Mouse (Mus musculus): Measurements from ENCODE around the gene Ift22. TPM values are rescaled to one million over a fixed set of nuclear protein-coding genes. Genes with fewer than 3 reads are reported as not detected.
A peak's percentile ranks its signal among the peaks of the same experiment; 100 is the strongest.
"Not testable (repeated sequence)": the region's sequence is repeated elsewhere in the genome, so short reads cannot be mapped to it uniquely, and the experiment has no call there.

Ift22 gene
- total RNA-seq, 2 experiments from 2014 or later, result 82.1 to 84.3 TPM

DNA sequence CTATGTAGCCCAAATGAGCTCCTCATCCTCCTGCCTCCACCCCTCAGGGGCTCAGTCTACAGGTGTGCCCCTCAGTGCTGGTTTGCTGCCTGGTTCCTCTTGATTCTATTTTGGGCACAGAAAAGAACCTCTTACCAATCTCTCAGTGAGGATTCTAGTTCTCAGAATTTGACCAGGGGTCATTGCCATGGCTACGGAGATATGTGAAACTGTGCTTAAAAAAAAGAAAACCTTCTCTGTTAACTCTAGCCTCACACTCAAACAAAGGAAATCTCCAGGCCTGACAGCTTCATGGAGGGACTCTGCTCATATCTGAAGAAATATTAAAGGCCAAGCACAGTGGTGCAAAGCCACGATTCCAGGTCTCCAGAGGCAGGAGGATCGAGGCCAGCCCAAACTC is 34.8 kb downstream of the Ift22 start:
- no peak for DNase-seq (ENCODE audit: extremely low spot score in 1 of 2, low spot score in 1 of 2)

DNA sequence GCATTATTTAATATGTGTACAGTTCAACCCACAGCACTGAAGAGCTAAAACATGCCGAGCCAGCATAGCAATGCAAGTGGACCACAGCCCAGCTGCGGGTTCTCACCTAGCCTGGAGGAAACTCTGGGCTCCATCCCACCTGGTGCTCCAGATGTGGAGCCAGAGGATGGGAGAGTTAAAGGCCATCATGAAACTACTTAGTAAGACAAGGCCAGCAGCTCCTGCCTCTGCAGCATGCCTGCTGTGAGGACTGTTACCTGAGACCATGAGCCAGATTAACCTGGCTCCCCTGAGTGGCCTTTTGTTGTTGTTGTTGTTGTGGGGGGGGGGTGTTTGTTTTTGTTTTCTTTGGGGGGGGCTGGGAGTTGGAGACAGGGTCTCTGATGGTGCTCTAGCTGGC is 35.4 kb downstream of the Ift22 start:
- no peak for DNase-seq (ENCODE audit: extremely low spot score in 1 of 2, low spot score in 1 of 2)

DNA sequence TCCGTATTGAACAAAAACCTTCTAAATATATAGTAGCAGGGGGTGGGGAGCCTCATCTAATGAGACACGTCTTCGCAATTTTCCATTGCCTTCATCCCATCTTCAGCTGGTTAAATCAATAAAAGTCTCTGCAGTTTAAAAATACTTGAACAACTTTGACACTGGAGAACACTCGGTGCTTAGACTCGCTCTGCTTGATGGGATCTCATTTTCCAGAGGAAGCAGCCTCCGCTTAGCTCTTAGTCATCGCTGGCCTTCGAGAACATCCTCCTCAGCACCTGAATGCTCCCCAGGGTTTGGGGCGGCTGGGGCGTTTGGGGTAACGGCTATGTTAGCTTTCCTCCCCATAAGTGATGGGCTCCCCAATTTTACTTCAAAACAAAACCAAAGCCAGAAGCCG is 37.1 kb downstream of the Ift22 start:
- no peak for DNase-seq (ENCODE audit: extremely low spot score in 1 of 2, low spot score in 1 of 2)

DNA sequence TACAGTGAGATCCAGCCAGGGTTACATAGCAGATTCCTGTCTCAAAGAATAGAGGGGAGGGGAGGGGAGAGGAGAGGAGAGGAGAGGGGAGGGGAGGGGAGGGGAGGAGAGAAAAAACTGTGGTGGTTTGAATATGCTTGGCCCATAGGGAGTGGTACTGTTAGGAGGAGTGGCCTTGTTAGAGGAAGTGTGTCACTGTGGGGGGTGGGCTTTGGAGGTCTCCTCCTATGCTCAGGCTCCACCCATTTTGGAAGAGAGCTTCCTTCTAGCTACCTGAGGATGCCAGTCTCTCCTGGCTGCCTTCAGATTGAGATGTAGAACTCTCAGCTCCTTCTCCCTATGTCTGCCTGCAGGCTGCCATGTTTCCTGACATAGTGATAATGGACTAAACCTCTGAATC is 39.9 kb downstream of the Ift22 start:
- DNase-seq (ENCODE audit: extremely low spot score in 1 of 2, low spot score in 1 of 2), result no peak

DNA sequence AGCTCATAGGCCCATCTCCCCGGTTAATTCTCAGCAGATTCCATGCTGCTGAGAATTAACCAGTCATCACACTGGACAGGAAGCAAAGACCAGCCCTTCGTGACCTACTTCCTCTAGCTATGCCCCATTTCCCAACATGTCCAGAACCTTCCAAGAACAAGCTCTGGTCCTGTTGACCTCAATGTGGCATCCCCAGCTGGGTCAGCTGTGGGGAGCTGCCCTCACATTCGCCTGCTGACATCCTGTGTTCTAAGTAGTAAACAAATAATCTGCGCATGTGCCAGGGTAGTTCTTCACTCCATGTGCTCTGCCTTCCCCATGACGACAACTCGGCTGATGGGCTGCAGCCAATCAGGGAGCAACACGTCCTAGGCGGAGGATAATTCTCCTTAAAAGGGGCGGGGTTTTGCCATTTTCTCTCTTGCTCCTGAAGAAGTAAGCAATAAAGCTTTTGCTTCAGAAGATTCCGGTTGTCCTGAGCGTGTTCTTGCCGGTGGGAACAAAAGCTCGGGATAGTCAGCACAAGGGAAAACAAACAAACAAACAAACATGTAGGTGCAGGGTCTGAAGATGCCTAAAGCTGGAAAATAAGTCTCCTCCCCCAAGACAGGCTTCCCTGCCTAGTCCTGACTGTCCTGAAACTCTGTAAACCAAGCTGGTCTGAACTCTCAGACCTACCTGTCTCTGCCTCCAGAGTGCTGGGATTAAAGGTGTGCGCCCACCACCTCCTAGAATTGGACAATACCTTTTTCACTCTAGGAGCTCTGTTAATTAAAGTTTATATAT is 41.8 kb downstream of the Ift22 start:
- DNase-seq (ENCODE audit: extremely low spot score in 1 of 2, low spot score in 1 of 2), result not testable (repeated sequence)

DNA sequence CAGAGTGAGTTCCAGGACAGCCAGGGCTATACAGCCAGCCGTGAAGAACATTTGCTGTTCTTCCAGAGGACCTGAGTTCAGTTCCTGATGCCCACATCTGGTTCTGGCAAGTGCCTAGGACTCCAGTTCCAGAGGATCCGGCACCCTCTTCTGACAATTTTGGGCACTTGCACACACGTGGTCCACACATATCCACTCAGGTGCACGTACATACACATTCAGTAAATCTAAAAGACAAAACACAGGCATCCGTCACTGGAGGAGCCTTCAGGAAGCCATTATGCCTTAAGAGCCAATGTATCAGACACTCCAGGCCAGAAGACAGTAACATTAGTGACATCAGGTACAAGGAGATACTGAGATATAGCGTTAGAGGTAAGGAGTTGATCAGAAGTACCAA is 42.6 kb downstream of the Ift22 start:
- no peak for DNase-seq (ENCODE audit: extremely low spot score in 1 of 2, low spot score in 1 of 2)

DNA sequence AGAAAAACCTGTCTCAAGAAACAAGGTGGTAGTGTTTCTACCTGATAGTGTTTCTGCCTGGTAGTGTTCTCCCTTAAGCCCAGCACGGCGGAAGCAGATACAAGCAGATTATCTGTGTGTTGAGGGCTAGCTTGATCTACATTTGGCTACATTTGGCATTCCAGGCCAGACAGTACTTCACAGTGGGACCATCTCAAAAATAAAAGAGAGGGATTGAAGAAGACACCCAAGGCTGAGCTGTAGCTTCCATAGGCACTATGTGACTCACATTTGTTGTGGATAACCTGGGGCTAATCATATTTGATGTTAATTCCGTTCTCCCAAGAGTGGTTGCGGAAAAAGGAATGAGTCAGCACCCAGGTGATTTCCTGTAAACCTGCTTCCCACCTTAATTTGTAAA is 44.2 kb downstream of the Ift22 start:
- no peak for DNase-seq (ENCODE audit: extremely low spot score in 1 of 2, low spot score in 1 of 2)

DNA sequence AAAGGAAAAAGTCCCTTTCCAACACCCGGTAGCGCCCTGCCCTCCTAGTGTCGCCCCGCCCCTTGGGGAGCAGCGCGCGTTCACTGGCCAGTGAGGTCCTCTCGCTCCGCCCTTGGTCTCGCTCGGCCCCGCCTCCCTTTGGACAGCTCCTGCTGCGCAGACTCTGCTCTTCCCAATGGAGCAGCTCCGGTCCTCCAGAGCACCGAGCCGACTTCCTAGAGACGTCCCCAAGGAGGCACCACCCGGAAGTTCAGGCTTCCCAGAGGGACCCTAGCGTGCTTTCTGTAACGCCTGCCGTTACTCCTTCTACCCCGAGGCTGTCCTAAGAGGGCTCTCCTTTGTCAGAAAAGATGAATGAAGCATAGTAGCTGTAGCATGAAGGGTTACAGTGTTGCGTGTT is 45.1 kb downstream of the Ift22 start, which contains the start of gene Fis1:
Fis1 (plus strand) TSS at position 261 of the 400 bp plus-strand sequence.
- peak; percentile 80 to 93 for DNase-seq (ENCODE audit: extremely low spot score in 1 of 2, low spot score in 1 of 2)

DNA sequence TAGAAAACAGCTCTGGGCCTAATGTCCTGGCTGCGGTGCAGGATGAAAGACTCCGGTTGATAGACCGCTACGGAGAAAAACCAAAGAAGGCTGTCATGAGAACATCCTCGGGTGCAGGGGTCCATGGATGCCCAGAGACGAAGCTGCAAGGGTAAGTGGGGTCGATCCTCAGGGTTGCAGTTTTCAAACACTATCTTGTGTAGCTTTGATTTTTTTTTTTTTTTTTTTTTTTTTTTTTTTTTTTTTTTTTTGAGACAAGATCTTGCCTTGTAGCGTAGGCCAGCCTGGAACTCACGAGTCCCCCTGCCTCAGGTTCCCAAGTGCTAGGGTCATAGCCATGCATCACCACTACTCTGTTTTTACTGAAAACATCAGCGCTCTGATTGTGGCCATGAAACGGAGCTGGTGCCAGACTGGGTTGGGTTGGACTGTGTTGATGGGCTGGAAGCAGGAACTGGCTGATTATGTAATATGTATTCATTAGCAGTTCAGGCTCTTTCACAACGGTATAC is 45.5 kb downstream of the Ift22 start:
- DNase-seq (ENCODE audit: extremely low spot score in 1 of 2, low spot score in 1 of 2), result peak in 1 of 2 experiments; percentile 39

DNA sequence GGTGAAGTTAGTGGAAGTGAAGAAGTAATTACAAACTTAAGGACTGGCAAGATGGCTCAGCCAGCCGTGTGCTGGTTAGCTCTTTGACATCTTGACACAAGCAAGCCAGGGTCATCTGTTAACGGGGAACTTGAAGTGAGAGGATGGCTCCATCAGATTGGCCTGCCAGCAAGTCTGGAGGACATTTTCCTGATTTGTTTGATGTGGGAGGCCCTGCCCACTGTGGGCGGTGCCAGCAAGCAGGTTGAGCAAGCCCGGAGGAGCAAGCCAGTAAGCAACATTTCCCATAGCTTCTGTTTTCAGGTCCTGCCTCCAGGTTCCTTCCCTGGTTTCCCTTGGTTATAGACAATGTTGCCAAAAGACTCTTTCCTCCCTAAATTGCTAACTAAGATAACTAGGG is 47.7 kb downstream of the Ift22 start:
- no peak for DNase-seq (ENCODE audit: extremely low spot score in 1 of 2, low spot score in 1 of 2)

DNA sequence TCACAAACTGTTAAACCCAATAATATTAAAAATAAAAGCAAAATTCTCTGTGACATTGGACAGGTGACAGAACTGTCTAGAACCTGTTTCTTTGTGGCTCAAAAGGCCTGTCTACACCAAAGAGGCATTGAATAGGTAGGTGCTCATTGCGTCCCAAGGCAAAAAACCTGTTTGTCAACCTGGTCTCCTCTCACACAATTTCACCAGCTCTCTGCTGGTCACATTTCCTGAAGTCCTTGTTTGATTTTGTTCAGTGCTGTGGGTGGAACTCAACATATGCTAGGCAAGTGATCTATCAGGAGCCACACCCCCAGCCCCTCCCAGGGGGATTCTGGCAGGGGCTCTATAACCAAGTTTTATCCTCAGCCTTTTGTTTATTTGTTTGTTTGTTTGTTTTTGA is 49.3 kb downstream of the Ift22 start:
- no peak for DNase-seq (ENCODE audit: extremely low spot score in 1 of 2, low spot score in 1 of 2)

DNA sequence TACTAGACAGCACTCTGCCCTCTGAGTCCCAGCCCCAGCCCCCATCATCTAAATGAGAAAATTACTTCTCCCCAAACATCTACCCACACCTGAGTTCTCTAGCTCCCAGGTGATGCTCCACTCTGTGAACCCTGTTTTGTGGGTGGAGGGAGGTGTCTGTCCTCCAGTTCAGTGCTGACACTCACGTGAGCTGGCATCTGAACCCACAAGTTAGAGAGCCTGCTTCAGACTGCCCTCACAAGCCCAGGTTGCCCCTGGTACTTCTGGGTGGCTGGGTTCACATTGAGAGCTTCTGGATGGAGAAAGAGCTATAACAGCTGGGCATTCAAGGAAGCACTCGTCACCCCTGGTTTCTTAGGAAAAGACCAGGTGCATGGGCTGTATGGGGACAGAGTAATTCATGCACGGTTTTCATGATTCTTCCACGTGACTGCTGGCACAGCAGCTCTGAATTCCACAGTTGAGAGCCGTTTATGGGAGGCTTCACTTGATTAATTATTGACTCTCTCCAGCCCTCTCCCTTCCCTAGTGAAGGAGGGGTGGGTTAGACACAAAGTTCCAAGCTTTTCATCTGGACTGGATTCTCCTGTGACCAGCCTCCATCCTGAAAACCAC is 51.1 kb downstream of the Ift22 start:
- no peak for DNase-seq (ENCODE audit: extremely low spot score in 1 of 2, low spot score in 1 of 2)

DNA sequence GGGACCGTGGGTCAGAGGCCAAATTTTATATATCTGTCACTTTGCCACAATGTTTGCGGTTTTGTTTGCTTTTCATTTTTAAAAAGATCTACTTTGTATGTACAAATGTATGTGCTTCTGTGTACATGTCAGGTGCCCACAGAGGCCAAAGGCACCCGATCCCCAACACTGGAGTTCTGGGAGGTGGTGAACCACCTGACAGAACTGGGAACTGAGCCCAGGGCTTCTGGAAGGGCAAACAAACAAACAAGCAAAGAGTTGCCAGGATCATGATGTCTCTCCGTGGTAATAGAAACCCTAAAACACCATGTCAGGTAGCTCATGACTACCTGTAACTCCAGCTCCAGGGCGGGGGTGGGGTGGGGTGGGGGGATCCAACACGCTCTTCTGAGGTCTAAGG is 52.1 kb downstream of the Ift22 start:
- DNase-seq (ENCODE audit: extremely low spot score in 1 of 2, low spot score in 1 of 2), result no peak

DNA sequence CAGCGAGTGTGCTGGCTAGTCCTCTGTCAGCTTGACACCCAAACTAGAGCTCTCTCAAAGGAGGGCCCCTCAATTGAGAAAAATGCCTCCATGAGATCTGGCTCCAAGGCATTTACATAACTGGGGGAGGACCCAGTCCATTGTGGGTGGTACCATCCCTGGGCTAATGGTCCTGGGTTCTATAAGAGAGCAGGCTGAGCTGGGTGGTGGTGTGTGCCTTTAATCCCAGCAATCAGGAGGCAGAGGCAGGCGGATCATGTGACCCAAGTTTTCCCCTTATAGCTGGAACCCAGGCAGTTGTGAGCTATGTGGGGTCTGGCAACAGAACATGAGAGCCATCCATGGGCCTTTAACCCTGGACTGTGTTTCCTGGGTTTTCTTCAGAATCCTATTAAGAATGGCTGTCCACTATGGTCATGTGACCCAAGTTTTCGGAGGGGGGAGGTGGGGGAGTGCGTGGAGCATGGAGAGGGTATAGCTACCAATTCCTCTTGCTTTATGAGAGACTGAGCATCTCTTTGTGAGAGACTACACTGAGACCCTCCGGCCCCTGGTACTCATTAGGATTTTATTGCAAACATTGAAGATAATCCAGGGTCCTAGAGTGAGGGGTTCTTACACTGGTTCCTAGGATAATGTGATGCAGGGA is 53.5 kb downstream of the Ift22 start:
- DNase-seq (ENCODE audit: extremely low spot score in 1 of 2, low spot score in 1 of 2), result no peak

DNA sequence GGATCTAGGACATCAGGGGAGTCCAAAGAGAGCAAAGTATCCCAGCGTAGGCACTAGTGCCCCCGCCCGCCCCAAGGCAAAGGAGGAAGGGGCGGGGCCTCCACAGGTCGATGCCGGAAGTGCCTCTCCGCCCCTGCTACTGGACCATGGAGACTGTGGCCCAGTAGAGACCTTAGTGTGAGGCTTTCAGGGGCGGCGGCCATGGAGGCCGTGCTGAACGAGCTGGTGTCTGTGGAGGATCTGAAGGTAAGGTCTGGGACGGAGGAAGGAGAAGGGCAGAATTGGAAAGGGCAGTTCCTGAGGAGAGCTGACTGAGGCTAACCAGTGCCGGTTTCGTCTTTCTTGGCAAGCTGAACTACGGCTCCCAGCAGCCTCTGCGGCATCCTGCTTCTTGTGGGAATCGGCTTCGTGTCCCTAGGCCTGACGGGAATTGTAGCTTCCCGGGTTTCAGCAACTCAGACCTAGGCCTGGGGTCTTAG is 54.1 kb downstream of the Ift22 start:
- DNase-seq (ENCODE audit: extremely low spot score in 1 of 2, low spot score in 1 of 2), result peak; percentile 72 to 92

DNA sequence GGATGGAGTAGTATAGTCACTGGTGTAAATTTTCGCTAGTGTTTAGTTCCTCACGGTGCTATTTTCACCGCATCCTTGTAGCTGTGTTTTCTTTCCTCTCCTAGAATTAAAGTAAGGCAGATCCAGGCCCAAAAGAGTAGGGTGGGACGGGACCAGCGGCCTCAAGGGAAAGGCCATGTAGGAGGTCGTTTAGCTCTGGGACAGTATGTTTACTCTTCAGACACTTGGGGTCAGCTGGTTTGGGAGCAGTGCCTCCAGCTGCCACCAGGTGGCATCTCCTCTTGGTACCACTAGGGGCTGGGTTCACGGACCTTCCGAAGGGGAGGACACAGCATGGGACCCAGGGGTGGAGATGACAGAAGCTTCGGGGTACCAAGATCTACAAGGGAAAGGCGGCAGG is 54.6 kb downstream of the Ift22 start:
- DNase-seq (ENCODE audit: extremely low spot score in 1 of 2, low spot score in 1 of 2), result peak; percentile 64 to 79

DNA sequence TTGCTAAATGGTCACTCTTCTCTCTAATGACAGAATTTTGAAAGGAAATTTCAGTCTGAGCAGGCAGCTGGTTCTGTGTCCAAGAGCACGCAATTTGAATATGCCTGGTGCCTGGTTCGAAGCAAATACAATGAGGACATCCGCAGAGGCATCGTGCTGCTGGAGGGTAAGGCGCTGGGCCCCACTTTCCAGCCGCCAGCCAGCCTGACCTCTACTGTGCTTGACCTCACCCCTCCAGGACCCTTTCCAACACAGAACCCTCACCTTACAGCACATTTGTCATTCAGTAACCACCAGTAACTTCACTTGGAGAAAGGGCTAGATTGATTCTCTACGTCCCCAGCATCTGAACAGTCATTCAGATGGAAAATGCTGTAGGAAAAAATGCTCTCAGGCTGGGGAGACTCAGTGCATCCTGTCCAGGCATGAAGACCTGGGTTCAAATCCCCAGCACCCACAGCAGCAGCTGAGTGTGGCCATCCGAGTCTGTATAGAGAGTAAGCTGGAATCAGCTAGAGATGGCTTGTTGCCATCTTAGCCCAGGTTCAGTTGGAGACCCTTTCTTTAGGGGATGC is 55.1 kb downstream of the Ift22 start:
- DNase-seq (ENCODE audit: extremely low spot score in 1 of 2, low spot score in 1 of 2), result no peak

All from layer of hippocampus, postnatal 25 days (tissue).